ENCODE assay signal across 8 mouse cellular contexts in the genomic region with DNA sequence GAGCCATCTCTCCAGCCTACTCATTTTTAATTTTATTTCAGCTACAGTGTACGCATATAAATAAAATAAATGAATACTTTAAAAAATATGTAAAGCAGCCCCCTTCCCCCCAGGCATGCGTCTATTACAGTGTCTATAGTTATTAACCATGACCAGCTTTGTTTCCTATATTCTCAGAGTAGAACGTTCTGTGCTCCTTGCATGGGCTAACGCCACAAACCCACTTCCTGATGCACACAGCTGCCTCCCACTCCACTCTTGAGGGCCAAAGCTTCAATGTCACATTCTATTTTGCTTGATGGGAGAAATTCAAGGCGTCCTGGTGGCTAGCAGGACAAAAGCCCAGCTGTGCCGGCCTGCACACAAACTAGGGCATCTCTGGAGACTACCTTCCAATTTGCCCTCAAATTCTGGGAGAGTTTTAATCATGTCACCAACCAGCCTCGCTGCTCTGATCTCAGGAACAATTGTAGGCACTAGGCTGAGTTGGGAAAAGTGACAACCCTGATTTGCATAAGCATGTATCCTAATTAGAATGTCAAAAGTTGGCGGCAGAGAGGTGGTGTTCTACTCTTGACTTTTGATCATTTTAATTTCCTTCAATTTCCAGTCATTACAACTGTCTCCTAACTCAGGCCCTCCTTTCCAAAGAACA. TPM values are rescaled to one million over a fixed set of nuclear protein-coding genes. Genes with fewer than 3 reads are reported as not detected.
DNase-seq lines count a peak whose midpoint lies in the region; ATAC-seq lines count a peak whose summit lies in the region.
"Had no signal": no experiment of that assay in that cellular context is flagged by ENCODE, and none has a peak within 500 bp of the region (broad histone marks: within the 10 kb centered on the region; RNA-seq: fewer than 3 reads in every experiment).

No protein-coding gene starts in this region.

- H3K27ac ChIP-seq in embryonic facial prominence, embryonic 13.5 days: no peak overlapping the region
- H3K27ac ChIP-seq in intestine, embryonic 16.5 days (ENCODE audit: low read length): no peak overlapping the region

- H3K4me3 ChIP-seq in megakaryocyte, embryonic 14.5 days (replicated peaks): peak overlapping the region; percentile 40
- H3K4me3 ChIP-seq in embryonic facial prominence, embryonic 13.5 days: peak overlapping the region; percentile 37
- no peak overlapping the region for H3K4me3 ChIP-seq in intestine, embryonic 16.5 days (ENCODE audit: low read length)
- H3K4me3 ChIP-seq: erythroblast, embryonic 14.5 days had no signal

- H3K4me1 ChIP-seq in megakaryocyte, embryonic 14.5 days: peaks cover 12% of the 10 kb centered on the region
- H3K4me1 ChIP-seq in embryonic facial prominence, embryonic 13.5 days: peaks cover 13% of the 10 kb centered on the region
- H3K4me1 ChIP-seq in intestine, embryonic 16.5 days (ENCODE audit: control insufficient read depth, insufficient read depth, low read length): no peaks in the 10 kb centered on the region

- no peak for ATAC-seq in megakaryocyte, adult 5-6 weeks (ENCODE audit: poor library complexity, severe bottlenecking)
- ATAC-seq in embryonic facial prominence, embryonic 13.5 days (ENCODE audit: insufficient number of reproducible peaks, insufficient read depth, low FRiP score, low TSS enrichment, low read depth): no peak
- ATAC-seq in intestine, embryonic 16.5 days: no peak

- H3K9ac ChIP-seq in embryonic facial prominence, embryonic 13.5 days: peak overlapping the region; percentile 70
- H3K9ac ChIP-seq in intestine, embryonic 16.5 days (ENCODE audit: low read depth, low read length): no peak overlapping the region

- peak; percentile 91 for DNase-seq in retina, postnatal 1 day
- no peak for DNase-seq in left cerebral cortex, adult 18-20 months (ENCODE audit: low spot score in 2 of 2)
- DNase-seq in c-Kit-positive CD71-positive TER-119-positive erythroid progenitor cells, embryonic 14.5 days (ENCODE audit: low spot score): no peak

- H3K27me3 ChIP-seq in megakaryocyte, embryonic 14.5 days (replicated peaks): peaks cover 16% of the 10 kb centered on the region
- peaks cover 13% of the 10 kb centered on the region for H3K27me3 ChIP-seq in embryonic facial prominence, embryonic 13.5 days
- 0 out of 2 replicates have a peak, but pooled peaks cover 4% of the 10 kb centered on the region for H3K27me3 ChIP-seq in intestine, embryonic 16.5 days (replicated peaks; ENCODE audit: control insufficient read depth, insufficient read depth, low read length)

- H3K9me3 ChIP-seq in megakaryocyte, embryonic 14.5 days: no peaks in the 10 kb centered on the region
- H3K9me3 ChIP-seq in embryonic facial prominence, embryonic 13.5 days: no peaks in the 10 kb centered on the region
- no peaks in the 10 kb centered on the region for H3K9me3 ChIP-seq in intestine, embryonic 16.5 days (ENCODE audit: control insufficient read depth, low read length)

- H3K4me2 ChIP-seq in embryonic facial prominence, embryonic 13.5 days: peak overlapping the region; percentile 66
- peak overlapping the region; percentile 42; the same call in 1 of the 2 replicates for H3K4me2 ChIP-seq in intestine, embryonic 16.5 days (ENCODE audit: low read depth, low read length)

- 23% methylated on average over 8 of the region's 8 CpGs for WGBS in embryonic facial prominence, embryonic 13.5 days
- 52% methylated on average over 8 of the region's 8 CpGs for WGBS in intestine, embryonic 16.5 days

- no peaks in the 10 kb centered on the region for H3K36me3 ChIP-seq in megakaryocyte, embryonic 14.5 days (replicated peaks; ENCODE audit: low read length)
- no peaks in the 10 kb centered on the region for H3K36me3 ChIP-seq in embryonic facial prominence, embryonic 13.5 days
- H3K36me3 ChIP-seq in intestine, embryonic 16.5 days (ENCODE audit: control insufficient read depth, insufficient read depth, low read length): no peaks in the 10 kb centered on the region

RNA-seq across cellular contexts. Expression of gene Atoh7, which starts 10.2 kb away (rescaled TPM):
- not detected in 2 replicates for polyA plus RNA-seq in megakaryocyte, embryonic 14.5 days (2012; ENCODE audit: insufficient read depth, low replicate concordance)
- total RNA-seq in megakaryocyte, adult 5-6 weeks (2015): not detected in 2 replicates
- total RNA-seq in megakaryocyte, adult 5-6 weeks (2017): not detected in 2 replicates
- not detected in 2 replicates for polyA plus RNA-seq in embryonic facial prominence, embryonic 13.5 days (2015; fragmentation: Nextera tagmentation; extraction: Ambion mirVana)
- not detected in 2 replicates for polyA plus RNA-seq in intestine, embryonic 16.5 days (2015; fragmentation: Nextera tagmentation; extraction: Ambion mirVana)
- total RNA-seq in left cerebral cortex, adult 18-20 months (2021): 1 to 10 TPM; 2.2 to 3.8 TPM
- polyA plus RNA-seq: erythroblast, embryonic 14.5 days had no signal

RNA-seq across cellular contexts. Expression of gene Pbld1, which starts 29.3 kb away (rescaled TPM):
- polyA plus RNA-seq in megakaryocyte, embryonic 14.5 days (2012; ENCODE audit: insufficient read depth, low replicate concordance): 0.10 TPM in 1 of 2 replicates, not detected in the other
- total RNA-seq in megakaryocyte, adult 5-6 weeks (2015): 3.8 and 5.2 TPM in 2 replicates
- 1.7 and 2.0 TPM in 2 replicates for total RNA-seq in megakaryocyte, adult 5-6 weeks (2017)
- polyA plus RNA-seq in embryonic facial prominence, embryonic 13.5 days (2015; fragmentation: Nextera tagmentation; extraction: Ambion mirVana): 1.8 and 1.9 TPM in 2 replicates
- 4.0 and 4.7 TPM in 2 replicates for polyA plus RNA-seq in intestine, embryonic 16.5 days (2015; fragmentation: Nextera tagmentation; extraction: Ambion mirVana)
- total RNA-seq in left cerebral cortex, adult 18-20 months (2021): under 1 TPM; 0.30 to 0.45 TPM
- polyA plus RNA-seq: erythroblast, embryonic 14.5 days had no signal
